Mouse (Mus musculus) olfactory bulb, adult 2 months (tissue): ENCODE measurements around the gene Stbd1. TPM values are rescaled to one million over a fixed set of nuclear protein-coding genes. Genes with fewer than 3 reads are reported as not detected.

Source experiments
- H3K27ac ChIP-seq: fragments of 200-500 bp; 2 replicates; pipeline ENCODE4 v1.5.1; 2012; ENCODE audit warnings: low read depth, low read length; ENCODE audit not compliant: insufficient read depth
- H3K4me1 ChIP-seq: fragments of 200-500 bp; 2 replicates; pipeline ENCODE4 v1.6.1; 2012; ENCODE audit warnings: low read length; ENCODE audit not compliant: control insufficient read depth, insufficient read depth
- H3K4me3 ChIP-seq: fragments of 200-500 bp; 2 replicates; pipeline ENCODE4 v1.5.1; 2012; ENCODE audit warnings: mild to moderate bottlenecking, low read depth, low read length, moderate library complexity; ENCODE audit not compliant: insufficient read depth
- CTCF ChIP-seq: fragments of 200-500 bp; IDR thresholded peaks from 2 replicates; pipeline ENCODE4 v1.5.1; 2012; ENCODE audit warnings: low read depth, mild to moderate bottlenecking, low read length, moderate library complexity; ENCODE audit not compliant: insufficient read depth
- POLR2A ChIP-seq: fragments of 200-500 bp; IDR thresholded peaks from 2 replicates; pipeline ENCODE4 v1.6.1; 2012; ENCODE audit warnings: mild to moderate bottlenecking, low read depth, low read length, moderate library complexity; ENCODE audit not compliant: insufficient read depth
- WGBS: fragments of 180-500 bp; shearing (Covaris S2); methylation state at CpG from one replicate; pipeline ENCODE4 v1.1.7; 2018; 5-methylcytosine and 5-hydroxymethylcytosine counted together
- polyA plus RNA-seq: library from polyadenylated mRNA; stranded (reverse); fragments of >200 nt; gene quantifications from 2 replicates; pipeline ENCODE4 v1.2.4, GENCODE M21; 2012; ENCODE audit warnings: low replicate concordance; ENCODE audit not compliant: missing spikeins, insufficient read depth, insufficient read length

Stbd1 gene
- not detected in 2 replicates for polyA plus RNA-seq

GRCm38 (mm10) chr5:92602691-92603690 lies at the start of gene Stbd1:
Gene Stbd1 (plus strand): TSS chr5:92603041.
- Histone ChIP-seq H3K27ac (no peak within 1 kb of the TSS), H3K4me3 (peak within 1 kb of the TSS; percentile 56), H3K4me1 (peaks cover 6% of the 10 kb centered on the region)
- TF ChIP-seq POLR2A (no peak), CTCF (no peak)
- 1% methylated on average over 65 of the region's 69 CpGs for WGBS

- Histone ChIP-seq H3K4me1 (peaks cover 5% of the 10 kb centered on the region), H3K27ac (no peak overlapping the region), H3K4me3 (no peak overlapping the region)
- WGBS = 64% methylated on average over 3 of the region's 3 CpGs
- no peak for TF ChIP-seq CTCF
- no peak for TF ChIP-seq POLR2A
Measured at GRCm38 (mm10) chr5:92553939-92554338, 48.9 kb upstream of the Stbd1 start.

GRCm38 (mm10) chr5:92554443-92554842 lies 48.4 kb upstream of the Stbd1 start:
- no peak for TF ChIP-seq POLR2A
- no peak for TF ChIP-seq CTCF
- H3K4me1 ChIP-seq = peaks cover 5% of the 10 kb centered on the region
- no peak overlapping the region for H3K4me3 ChIP-seq
- H3K27ac ChIP-seq = no peak overlapping the region
- 41% methylated on average over 4 of the region's 4 CpGs for WGBS

- TF ChIP-seq POLR2A = no peak
- no peak for TF ChIP-seq CTCF
- 39% methylated on average over 16 of the region's 16 CpGs for WGBS
- no peak within 1 kb of the TSS for H3K4me3 ChIP-seq
- H3K4me1 ChIP-seq = peaks cover 5% of the 10 kb centered on the region
- H3K27ac ChIP-seq = no peak within 1 kb of the TSS
Measured at GRCm38 (mm10) chr5:92554891-92555511, 47.8 kb upstream of the Stbd1 start, which contains the start of gene Fam47e. Gene Fam47e (plus strand): TSS chr5:92555069.

- TF ChIP-seq POLR2A (no peak), CTCF (no peak)
- WGBS = 94% methylated on average over 1 of the region's 1 CpGs
- Histone ChIP-seq H3K4me1 (peaks cover 5% of the 10 kb centered on the region), H3K4me3 (no peak overlapping the region), H3K27ac (no peak overlapping the region)
Measured at GRCm38 (mm10) chr5:92555905-92556304, 46.9 kb upstream of the Stbd1 start.

- H3K27ac ChIP-seq = no peak overlapping the region
- TF ChIP-seq CTCF (no peak), POLR2A (no peak)
- no peak overlapping the region for H3K4me3 ChIP-seq
- H3K4me1 ChIP-seq = peaks cover 5% of the 10 kb centered on the region
- WGBS = 96% methylated on average over 1 of the region's 1 CpGs
Measured at GRCm38 (mm10) chr5:92557508-92557907, 45.3 kb upstream of the Stbd1 start.

- TF ChIP-seq CTCF (no peak), POLR2A (no peak)
- 74% methylated on average over 2 of the region's 2 CpGs for WGBS
- no peak overlapping the region for H3K27ac ChIP-seq
Measured at GRCm38 (mm10) chr5:92560201-92560600, 42.6 kb upstream of the Stbd1 start.

GRCm38 (mm10) chr5:92562002-92562401 lies 40.8 kb upstream of the Stbd1 start:
- Histone ChIP-seq H3K4me1 (no peaks in the 10 kb centered on the region), H3K4me3 (no peak overlapping the region), H3K27ac (no peak overlapping the region)
- no peak for TF ChIP-seq POLR2A
- no peak for TF ChIP-seq CTCF
- WGBS = 84% methylated on average over 13 of the region's 13 CpGs

More at GRCm38 (mm10) chr5:92560201-92560600, 42.6 kb upstream of the Stbd1 start:
- Histone ChIP-seq H3K4me3 (no peak overlapping the region), H3K4me1 (no peaks in the 10 kb centered on the region)

GRCm38 (mm10) chr5:92571232-92571631 lies 31.6 kb upstream of the Stbd1 start:
- no peaks in the 10 kb centered on the region for H3K4me1 ChIP-seq
- H3K4me3 ChIP-seq = no peak overlapping the region
- H3K27ac ChIP-seq = no peak overlapping the region
- no peak for TF ChIP-seq POLR2A
- TF ChIP-seq CTCF = no peak
- 93% methylated on average over 4 of the region's 4 CpGs for WGBS
